Mouse (Mus musculus): Measurements from ENCODE around the gene Dusp12. TPM values are rescaled to one million over a fixed set of nuclear protein-coding genes. Genes with fewer than 3 reads are reported as not detected.

The Dusp12 gene
- total and polyA plus RNA-seq, 3 experiments: 30.4 to 41.7 (median 30.9) TPM

DNA sequence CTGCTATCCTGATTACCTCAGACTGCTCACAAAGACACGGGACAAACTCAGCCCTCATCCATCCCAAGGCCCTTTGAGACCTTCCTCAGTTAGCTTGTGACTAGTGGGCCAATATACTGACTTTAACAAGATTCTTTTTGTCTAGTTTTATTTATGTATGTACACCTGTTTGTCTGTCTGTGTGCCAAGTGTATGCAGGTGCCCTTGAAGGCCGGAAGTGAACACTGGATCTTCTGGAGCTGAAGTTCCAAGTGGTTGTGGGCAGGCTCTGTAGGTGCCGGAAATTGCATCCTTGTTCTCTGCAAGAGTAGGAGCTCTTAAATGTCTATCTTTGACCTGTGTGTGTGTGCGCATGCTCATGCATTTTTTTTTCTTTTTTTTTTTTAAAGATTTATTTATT is 43.9 kb upstream of the Dusp12 start:
- H3K9me3 ChIP-seq (replicated peaks; ENCODE audit: low read length): no peaks in the 10 kb centered on the region
- H3K4me3 ChIP-seq (replicated peaks in 1 of 3; ENCODE audit: low read depth in 2 of 3, low read length in 2 of 3, poor library complexity in 1 of 3): no peak overlapping the region
- H3K36me3 ChIP-seq (replicated peaks in 1 of 2; ENCODE audit: control insufficient read depth in 1 of 2, insufficient read depth in 1 of 2, low read length in 1 of 2): no peaks in the 10 kb centered on the region
- H3K79me2 ChIP-seq (replicated peaks; ENCODE audit: control insufficient read depth, extremely low read depth, insufficient read depth, poor library complexity, severe bottlenecking): no peaks in the 10 kb centered on the region; the same call in 1 of the 2 replicates
- dilution Hi-C loops (cut with MboI; ENCODE audit: extremely low pct_ligation_motif_present, extremely low pct_unique_long_range_greater_than_20kb, low sequenced_read_pairs): no loop called here
- H3K4me1 ChIP-seq (ENCODE audit: control insufficient read depth in 1 of 2, insufficient read depth in 2 of 2): peaks cover 16 to 78% of the 10 kb centered on the region in 2 experiments
- H3K27me3 ChIP-seq (replicated peaks): no peaks in the 10 kb centered on the region
- H3K27ac ChIP-seq (ENCODE audit: insufficient read depth, low read depth): peak overlapping the region; percentile 53; the same call in 1 of the 2 replicates
- in situ Hi-C loops (cut with MboI; ENCODE audit: low pct_ligation_motif_present, low pct_unique_long_range_greater_than_20kb, low sequenced_read_pairs): no loop called here
- TF ChIP-seq ZKSCAN1 (IDR thresholded peaks at IDR 0.05; ENCODE audit: borderline replicate concordance, low read depth, low read length): no peak
- TF ChIP-seq TCF12 (IDR thresholded peaks at IDR 0.05; ENCODE audit: low read depth, low read length): no peak
- no peak for TF ChIP-seq NRF1 (IDR thresholded peaks at IDR 0.05; ENCODE audit: low read depth, low read length)
- no peak for TF ChIP-seq POLR2AphosphoS2 (IDR thresholded peaks at IDR 0.05; ENCODE audit: low read depth, low read length)
- no peak for TF ChIP-seq PAX5 (IDR thresholded peaks at IDR 0.05; ENCODE audit: low read length)
- no peak for TF ChIP-seq USF2 (conservative IDR thresholded peaks at IDR 0.05; ENCODE audit: low read depth, low read length)
- TF ChIP-seq ZNF384 (IDR thresholded peaks at IDR 0.05; ENCODE audit: low read depth, low read length): no peak
- TF ChIP-seq EP300 (IDR thresholded peaks at IDR 0.05; ENCODE audit: low read length): no peak
- TF ChIP-seq KAT2A (IDR thresholded peaks at IDR 0.05; ENCODE audit: insufficient replicate concordance, low read length): no peak
- no peak for TF ChIP-seq UBTF (IDR thresholded peaks at IDR 0.05; ENCODE audit: low read depth, low read length)
- TF ChIP-seq MEF2A (IDR thresholded peaks at IDR 0.05; ENCODE audit: borderline replicate concordance, low read depth, low read length): no peak
- no peak for TF ChIP-seq HCFC1 (IDR thresholded peaks at IDR 0.05; ENCODE audit: low read depth, low read length)
- no peak for TF ChIP-seq CTCF (conservative IDR thresholded peaks at IDR 0.05 in 1 of 2, IDR thresholded peaks at IDR 0.05 in 1 of 2; ENCODE audit: low read depth in 2 of 2, low read length in 2 of 2)
- TF ChIP-seq ETS1 (conservative IDR thresholded peaks at IDR 0.05; ENCODE audit: low read depth, low read length): no peak
- no peak for TF ChIP-seq NELFE (IDR thresholded peaks at IDR 0.05; ENCODE audit: low read depth, low read length)
- no peak for TF ChIP-seq MAX (IDR thresholded peaks at IDR 0.05; ENCODE audit: low read length)
- TF ChIP-seq ZMIZ1 (IDR thresholded peaks at IDR 0.05; ENCODE audit: low read depth, low read length): no peak
- TF ChIP-seq MXI1 (IDR thresholded peaks at IDR 0.05; ENCODE audit: low read depth, low read length): no peak
- no peak for TF ChIP-seq TBP (conservative IDR thresholded peaks at IDR 0.05; ENCODE audit: low read depth, low read length)
- no peak for DNase-seq (ENCODE audit: extremely low read depth)
- peak overlapping the region; percentile 4; the same call in 1 of the 2 replicates for H3K9ac ChIP-seq (ENCODE audit: insufficient read depth, low read depth)
- no peak overlapping the region for H3K4me2 ChIP-seq (ENCODE audit: insufficient read depth, low read depth, poor library complexity, severe bottlenecking)

DNA sequence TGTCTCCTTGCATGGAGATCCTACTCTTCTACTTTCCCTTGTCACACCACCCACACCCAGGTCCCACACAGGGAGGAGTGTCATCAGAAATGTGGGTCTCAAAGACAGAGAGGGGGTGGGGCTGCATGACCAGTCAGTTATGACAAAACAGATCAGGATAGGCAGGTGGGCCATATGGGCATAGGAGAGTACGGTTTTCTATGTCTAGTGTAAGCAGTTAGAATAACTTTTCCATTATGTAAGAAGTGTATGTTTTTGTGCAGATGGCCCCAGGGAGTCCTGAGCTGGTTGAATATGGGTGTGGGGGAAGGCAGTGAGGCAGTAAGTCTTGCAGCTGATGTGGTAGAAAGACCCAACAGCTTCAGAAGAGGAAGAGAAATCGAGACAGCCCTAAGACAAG is 43.1 kb upstream of the Dusp12 start:
- H3K9me3 ChIP-seq (replicated peaks; ENCODE audit: low read length): no peaks in the 10 kb centered on the region
- no peaks in the 10 kb centered on the region for H3K36me3 ChIP-seq (replicated peaks in 1 of 2; ENCODE audit: control insufficient read depth in 1 of 2, insufficient read depth in 1 of 2, low read length in 1 of 2)
- no peak overlapping the region for H3K4me3 ChIP-seq (replicated peaks in 1 of 3; ENCODE audit: low read depth in 2 of 3, low read length in 2 of 3, poor library complexity in 1 of 3)
- no peaks in the 10 kb centered on the region for H3K27me3 ChIP-seq (replicated peaks)
- TF ChIP-seq MYC (IDR thresholded peaks at IDR 0.05; ENCODE audit: low read depth, low read length) (peak; percentile 61; the same call in 1 of the 2 replicates), TCF12 (IDR thresholded peaks at IDR 0.05; ENCODE audit: low read depth, low read length) (peak; percentile 65; the same call in 1 of the 2 replicates), RCOR1 (conservative IDR thresholded peaks at IDR 0.05; ENCODE audit: low read depth, low read length) (no peak), TBP (conservative IDR thresholded peaks at IDR 0.05; ENCODE audit: low read depth, low read length) (0 out of 2 replicates have a peak, but pooled peaks have one; percentile 51), CHD2 (IDR thresholded peaks at IDR 0.05; ENCODE audit: low read length) (peak; percentile 25; the same call in 1 of the 2 replicates), POLR2A (IDR thresholded peaks at IDR 0.05; ENCODE audit: low read depth, low read length) (no peak), UBTF (IDR thresholded peaks at IDR 0.05; ENCODE audit: low read depth, low read length) (no peak), NELFE (IDR thresholded peaks at IDR 0.05; ENCODE audit: low read depth, low read length) (no peak), MXI1 (IDR thresholded peaks at IDR 0.05; ENCODE audit: low read depth, low read length) (no peak), JUN (IDR thresholded peaks at IDR 0.05; ENCODE audit: insufficient read depth, low read depth, low read length) (no peak), CTCF (conservative IDR thresholded peaks at IDR 0.05 in 1 of 2, IDR thresholded peaks at IDR 0.05 in 1 of 2; ENCODE audit: low read depth in 2 of 2, low read length in 2 of 2) (no peak), ZMIZ1 (IDR thresholded peaks at IDR 0.05; ENCODE audit: low read depth, low read length) (no peak), IRF4 (IDR thresholded peaks at IDR 0.05; ENCODE audit: low read depth, low read length) (peak; percentile 44; the same call in 1 of the 2 replicates), EP300 (IDR thresholded peaks at IDR 0.05; ENCODE audit: low read length) (peak; percentile 61), ETS1 (conservative IDR thresholded peaks at IDR 0.05; ENCODE audit: low read depth, low read length) (peak; percentile 87), JUND (conservative IDR thresholded peaks at IDR 0.05; ENCODE audit: low read depth, low read length) (peak; percentile 55), BHLHE40 (IDR thresholded peaks at IDR 0.05; ENCODE audit: low read depth, low read length) (peak; percentile 39; the same call in 1 of the 2 replicates), MEF2A (IDR thresholded peaks at IDR 0.05; ENCODE audit: borderline replicate concordance, low read depth, low read length) (peak; percentile 14; the same call in 1 of the 2 replicates), ZNF384 (IDR thresholded peaks at IDR 0.05; ENCODE audit: low read depth, low read length) (no peak), ELF1 (IDR thresholded peaks at IDR 0.05; ENCODE audit: low read depth, low read length) (no peak), HCFC1 (IDR thresholded peaks at IDR 0.05; ENCODE audit: low read depth, low read length) (no peak), ZKSCAN1 (IDR thresholded peaks at IDR 0.05; ENCODE audit: borderline replicate concordance, low read depth, low read length) (no peak)
- DNase-seq (ENCODE audit: extremely low read depth): peak; percentile 75
- dilution Hi-C loops (cut with MboI; ENCODE audit: extremely low pct_ligation_motif_present, extremely low pct_unique_long_range_greater_than_20kb, low sequenced_read_pairs): no loop called here
- peak overlapping the region; percentile 83 for H3K4me2 ChIP-seq (ENCODE audit: insufficient read depth, low read depth, poor library complexity, severe bottlenecking)
- H3K9ac ChIP-seq (ENCODE audit: insufficient read depth, low read depth): peak overlapping the region; percentile 4
- peaks cover 16 to 79% of the 10 kb centered on the region in 2 experiments for H3K4me1 ChIP-seq (ENCODE audit: control insufficient read depth in 1 of 2, insufficient read depth in 2 of 2)
- no peaks in the 10 kb centered on the region; the same call in 1 of the 2 replicates for H3K79me2 ChIP-seq (replicated peaks; ENCODE audit: control insufficient read depth, extremely low read depth, insufficient read depth, poor library complexity, severe bottlenecking)
- H3K27ac ChIP-seq (ENCODE audit: insufficient read depth, low read depth): peak overlapping the region; percentile 80
- in situ Hi-C loops (cut with MboI; ENCODE audit: low pct_ligation_motif_present, low pct_unique_long_range_greater_than_20kb, low sequenced_read_pairs): no loop called here

All from CH12.LX (cell line).